Comparison of ENCODE assay signal across 7 mouse cellular contexts in the genomic region with DNA sequence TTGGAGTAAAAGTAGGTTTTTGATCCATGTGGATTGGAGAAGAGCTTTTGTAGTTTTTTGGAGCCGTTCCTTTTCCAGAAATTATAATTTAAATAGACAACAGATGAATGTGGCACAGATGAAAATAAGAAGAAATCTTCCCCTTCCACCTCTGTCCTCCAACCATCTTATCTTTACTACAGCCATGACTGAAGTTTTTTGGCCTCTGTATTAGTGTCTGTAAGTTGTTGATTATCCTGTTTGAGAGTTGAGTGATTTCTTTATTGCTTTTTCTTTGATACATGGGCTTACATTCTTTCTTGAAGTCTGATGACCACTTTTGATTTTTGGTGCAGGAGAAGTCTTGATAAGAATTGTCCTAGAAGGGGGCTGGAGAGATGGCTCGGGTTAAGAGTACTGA. TPM values are rescaled to one million over a fixed set of nuclear protein-coding genes. Genes with fewer than 3 reads are reported as not detected.
DNase-seq lines count a peak whose midpoint lies in the region; ATAC-seq lines count a peak whose summit lies in the region.

No protein-coding gene starts in this region.

- no peaks in the 10 kb centered on the region for H3K27me3 ChIP-seq in lung, embryonic 16.5 days (ENCODE audit: control insufficient read depth, insufficient read depth, low read depth, low read length)
- H3K27me3 ChIP-seq in forebrain, embryonic 13.5 days, result no peaks in the 10 kb centered on the region
- no peaks in the 10 kb centered on the region for H3K27me3 ChIP-seq in limb, embryonic 13.5 days
- H3K27me3 ChIP-seq in stomach, embryonic 14.5 days (ENCODE audit: control insufficient read depth, insufficient read depth, low read length), result no peaks in the 10 kb centered on the region

- DNase-seq in lung, adult 18-20 months, result no peak
- DNase-seq in layer of hippocampus, postnatal 10 days (ENCODE audit: low spot score in 2 of 2), result no peak
- DNase-seq in gastrocnemius, postnatal 36 days, result no peak

- H3K36me3 ChIP-seq in lung, embryonic 16.5 days (ENCODE audit: control insufficient read depth, insufficient read depth, low read length), result no peaks in the 10 kb centered on the region
- peaks cover 3% of the 10 kb centered on the region; the same call in 1 of the 2 replicates for H3K36me3 ChIP-seq in forebrain, embryonic 13.5 days (ENCODE audit: poor library complexity, severe bottlenecking)
- H3K36me3 ChIP-seq in limb, embryonic 13.5 days, result peaks cover 8% of the 10 kb centered on the region; the same call in 1 of the 2 replicates
- no peaks in the 10 kb centered on the region for H3K36me3 ChIP-seq in stomach, embryonic 14.5 days (ENCODE audit: control insufficient read depth, insufficient read depth, low read length)

- H3K4me1 ChIP-seq in lung, embryonic 16.5 days (replicated peaks; ENCODE audit: control insufficient read depth, insufficient read depth, low read length), result peaks cover 24% of the 10 kb centered on the region
- peaks cover 32% of the 10 kb centered on the region for H3K4me1 ChIP-seq in forebrain, embryonic 13.5 days
- H3K4me1 ChIP-seq in limb, embryonic 13.5 days, result peaks cover 22% of the 10 kb centered on the region
- peaks cover 12% of the 10 kb centered on the region for H3K4me1 ChIP-seq in stomach, embryonic 14.5 days (ENCODE audit: control insufficient read depth, insufficient read depth, low read length)

- no peak for ATAC-seq in lung, embryonic 16.5 days (ENCODE audit: low read depth)
- ATAC-seq in forebrain, embryonic 13.5 days, result no peak
- ATAC-seq in limb, embryonic 13.5 days (ENCODE audit: low FRiP score, low read depth), result no peak
- ATAC-seq in stomach, embryonic 14.5 days (ENCODE audit: insufficient number of reproducible peaks, insufficient read depth, low FRiP score, low read depth), result no peak

- peak overlapping the region; percentile 92 for H3K9ac ChIP-seq in lung, embryonic 16.5 days (ENCODE audit: low read length)
- H3K9ac ChIP-seq in forebrain, embryonic 13.5 days, result peak overlapping the region; percentile 95
- peak overlapping the region; percentile 90 for H3K9ac ChIP-seq in limb, embryonic 13.5 days
- no peak overlapping the region for H3K9ac ChIP-seq in stomach, embryonic 14.5 days (replicated peaks; ENCODE audit: low read depth, low read length)

- H3K9me3 ChIP-seq in lung, embryonic 16.5 days (ENCODE audit: control insufficient read depth, low read length), result no peaks in the 10 kb centered on the region
- no peaks in the 10 kb centered on the region for H3K9me3 ChIP-seq in forebrain, embryonic 13.5 days (replicated peaks)
- no peaks in the 10 kb centered on the region for H3K9me3 ChIP-seq in limb, embryonic 13.5 days
- H3K9me3 ChIP-seq in stomach, embryonic 14.5 days (ENCODE audit: control insufficient read depth, low read depth, low read length), result no peaks in the 10 kb centered on the region

- intact Hi-C loops in gastrocnemius, postnatal 36 days (cut with DNase I), result no loop called here

- peak overlapping the region; percentile 87 for H3K4me2 ChIP-seq in lung, embryonic 16.5 days (ENCODE audit: low read depth, low read length)
- peak overlapping the region; percentile 96 for H3K4me2 ChIP-seq in forebrain, embryonic 13.5 days
- H3K4me2 ChIP-seq in limb, embryonic 13.5 days (replicated peaks), result peak overlapping the region; percentile 89
- H3K4me2 ChIP-seq in stomach, embryonic 14.5 days (replicated peaks; ENCODE audit: low read depth, low read length), result peak overlapping the region; percentile 84

- peak overlapping the region; percentile 89 for H3K4me3 ChIP-seq in lung, embryonic 16.5 days (ENCODE audit: low read length)
- H3K4me3 ChIP-seq in forebrain, embryonic 13.5 days, result peak overlapping the region; percentile 95
- H3K4me3 ChIP-seq in limb, embryonic 13.5 days, result peak overlapping the region; percentile 87
- peak overlapping the region; percentile 80 for H3K4me3 ChIP-seq in stomach, embryonic 14.5 days (ENCODE audit: low read depth, low read length)

- WGBS in lung, embryonic 16.5 days, result 48% methylated on average over 2 of the region's 2 CpGs
- 74% methylated on average over 2 of the region's 2 CpGs for WGBS in forebrain, embryonic 13.5 days
- WGBS in limb, embryonic 13.5 days, result 77% methylated on average over 2 of the region's 2 CpGs
- 63% methylated on average over 2 of the region's 2 CpGs for WGBS in stomach, embryonic 14.5 days

- no peak overlapping the region for H3K27ac ChIP-seq in lung, embryonic 16.5 days (ENCODE audit: low read length)
- 0 out of 2 replicates have a peak overlapping the region, but pooled peaks have one; percentile 98 for H3K27ac ChIP-seq in forebrain, embryonic 13.5 days
- no peak overlapping the region for H3K27ac ChIP-seq in limb, embryonic 13.5 days
- no peak overlapping the region for H3K27ac ChIP-seq in stomach, embryonic 14.5 days (ENCODE audit: low read length)

RNA-seq across cellular contexts. Expression of gene Gatad2b, which starts 1.7 kb away (rescaled TPM):
- 11.3 and 11.4 TPM in 2 replicates for polyA plus RNA-seq in lung, embryonic 16.5 days (2015; fragmentation: Nextera tagmentation; extraction: Ambion mirVana)
- polyA plus RNA-seq in forebrain, embryonic 13.5 days (2015; fragmentation: Nextera tagmentation; extraction: Ambion mirVana), result 18.0 and 18.6 TPM in 2 replicates
- 19.4 and 19.6 TPM in 2 replicates for polyA plus RNA-seq in limb, embryonic 13.5 days (2015; fragmentation: Nextera tagmentation; extraction: Ambion mirVana)
- 22.3 and 28.7 TPM in 2 replicates for polyA plus RNA-seq in stomach, embryonic 14.5 days (2014; fragmentation: Nextera tagmentation; extraction: Ambion mirVana)
- total RNA-seq in layer of hippocampus, postnatal 10 days (2021), result 10 to 100 TPM; 79.6 to 94.1 TPM
- total RNA-seq in gastrocnemius, postnatal 36 days (2021), result 10 to 100 TPM; 36.1 to 50.1 TPM

RNA-seq across cellular contexts. Expression of gene Dennd4b, which starts 29.7 kb away (rescaled TPM):
- 3.6 and 3.7 TPM in 2 replicates for polyA plus RNA-seq in lung, embryonic 16.5 days (2015; fragmentation: Nextera tagmentation; extraction: Ambion mirVana)
- 3.1 and 4.5 TPM in 2 replicates for polyA plus RNA-seq in forebrain, embryonic 13.5 days (2015; fragmentation: Nextera tagmentation; extraction: Ambion mirVana)
- polyA plus RNA-seq in limb, embryonic 13.5 days (2015; fragmentation: Nextera tagmentation; extraction: Ambion mirVana), result 4.2 and 5.3 TPM in 2 replicates
- 3.0 and 3.6 TPM in 2 replicates for polyA plus RNA-seq in stomach, embryonic 14.5 days (2014; fragmentation: Nextera tagmentation; extraction: Ambion mirVana)
- total RNA-seq in layer of hippocampus, postnatal 10 days (2021), result 10 to 100 TPM; 23.1 to 28.8 TPM
- 10 to 100 TPM; 78.4 to 81.8 TPM for total RNA-seq in gastrocnemius, postnatal 36 days (2021)

RNA-seq across cellular contexts. Expression of gene Crtc2, which starts 40.7 kb away (rescaled TPM):
- 25.5 and 28.4 TPM in 2 replicates for polyA plus RNA-seq in lung, embryonic 16.5 days (2015; fragmentation: Nextera tagmentation; extraction: Ambion mirVana)
- polyA plus RNA-seq in forebrain, embryonic 13.5 days (2015; fragmentation: Nextera tagmentation; extraction: Ambion mirVana), result 17.2 and 21.5 TPM in 2 replicates
- 22.0 and 23.6 TPM in 2 replicates for polyA plus RNA-seq in limb, embryonic 13.5 days (2015; fragmentation: Nextera tagmentation; extraction: Ambion mirVana)
- 18.8 and 21.4 TPM in 2 replicates for polyA plus RNA-seq in stomach, embryonic 14.5 days (2014; fragmentation: Nextera tagmentation; extraction: Ambion mirVana)
- 10 to 100 TPM; 29.8 to 34.6 TPM for total RNA-seq in layer of hippocampus, postnatal 10 days (2021)
- total RNA-seq in gastrocnemius, postnatal 36 days (2021), result 10 to 100 TPM; 12.3 to 14.0 TPM

RNA-seq across cellular contexts. Expression of gene Slc39a1, which starts 46.7 kb away (rescaled TPM):
- polyA plus RNA-seq in lung, embryonic 16.5 days (2015; fragmentation: Nextera tagmentation; extraction: Ambion mirVana), result 105 and 110 TPM in 2 replicates
- 55.0 and 55.3 TPM in 2 replicates for polyA plus RNA-seq in forebrain, embryonic 13.5 days (2015; fragmentation: Nextera tagmentation; extraction: Ambion mirVana)
- 102 and 103 TPM in 2 replicates for polyA plus RNA-seq in limb, embryonic 13.5 days (2015; fragmentation: Nextera tagmentation; extraction: Ambion mirVana)
- polyA plus RNA-seq in stomach, embryonic 14.5 days (2014; fragmentation: Nextera tagmentation; extraction: Ambion mirVana), result 114 and 119 TPM in 2 replicates
- total RNA-seq in layer of hippocampus, postnatal 10 days (2021), result 10 to 100 TPM; 48.6 to 52.3 TPM
- 10 to 100 TPM; 47.5 to 48.3 TPM for total RNA-seq in gastrocnemius, postnatal 36 days (2021)

RNA-seq across cellular contexts. Expression of gene Creb3l4, which starts 51.3 kb away (rescaled TPM):
- polyA plus RNA-seq in lung, embryonic 16.5 days (2015; fragmentation: Nextera tagmentation; extraction: Ambion mirVana), result 5.8 TPM in 2 replicates
- 5.2 and 5.8 TPM in 2 replicates for polyA plus RNA-seq in forebrain, embryonic 13.5 days (2015; fragmentation: Nextera tagmentation; extraction: Ambion mirVana)
- polyA plus RNA-seq in limb, embryonic 13.5 days (2015; fragmentation: Nextera tagmentation; extraction: Ambion mirVana), result 10.9 and 12.5 TPM in 2 replicates
- 20.6 and 21.4 TPM in 2 replicates for polyA plus RNA-seq in stomach, embryonic 14.5 days (2014; fragmentation: Nextera tagmentation; extraction: Ambion mirVana)
- not detected for total RNA-seq in layer of hippocampus, postnatal 10 days (2021)
- under 1 TPM in 1 of 2 experiments, not detected in 1; 0.26 TPM for total RNA-seq in gastrocnemius, postnatal 36 days (2021)
